Mouse (Mus musculus) layer of hippocampus, adult 2 months (tissue): ENCODE data around the gene Sox5. TPM values are rescaled to one million over a fixed set of nuclear protein-coding genes. Genes with fewer than 3 reads are reported as not detected.

Source experiments
- DNase-seq, 2 experiments: peaks; one replicate each; pipeline ENCODE4 v3.0.0; 2022; ENCODE audit warnings: low spot score in 2 of 2
- H3K27ac ChIP-seq: fragments of 200-600 bp; 2 replicates; pipeline ENCODE4 v1.8.1; 2022
- H3K4me3 ChIP-seq: fragments of 200-600 bp; 2 replicates; pipeline ENCODE4 v1.8.1; 2022; ENCODE audit warnings: mild to moderate bottlenecking
- CTCF ChIP-seq: fragments of 200-600 bp; conservative IDR thresholded peaks from 2 replicates; pipeline ENCODE4 v1.8.1; 2022; ENCODE audit warnings: antibody characterized with exemption, mild to moderate bottlenecking, moderate library complexity
- total RNA-seq, 2 experiments: library from RNA; stranded (reverse); gene quantifications; 2 replicates each; pipeline ENCODE4 v1.2.3; 2021

Sox5 gene
- total RNA-seq, 2 experiments from 2014 or later: 36.8 to 42.0 TPM

DNA sequence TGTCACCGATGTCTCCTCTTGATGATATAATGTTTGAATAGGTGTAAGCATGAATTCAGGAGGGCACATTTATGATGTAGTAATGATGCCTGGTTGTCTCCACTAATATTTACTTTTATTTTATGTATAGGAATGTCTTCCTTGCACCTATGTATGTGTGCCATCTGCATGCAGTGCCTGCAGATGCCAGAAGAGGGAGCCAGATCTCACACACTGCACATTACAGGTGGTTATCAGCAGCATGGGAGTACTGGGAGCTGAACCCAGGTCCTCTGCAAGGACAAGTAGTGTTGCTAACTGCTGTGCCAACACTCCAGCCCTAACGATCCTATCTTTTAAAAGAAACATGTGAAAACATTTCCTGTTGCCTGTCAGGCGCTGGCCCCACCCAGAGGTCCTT, 442.2 kb downstream of the Sox5 start:
- Histone ChIP-seq H3K4me3 (no peak overlapping the region), H3K27ac (no peak overlapping the region)
- no peak for DNase-seq
- peak; percentile 46 for TF ChIP-seq CTCF

DNA sequence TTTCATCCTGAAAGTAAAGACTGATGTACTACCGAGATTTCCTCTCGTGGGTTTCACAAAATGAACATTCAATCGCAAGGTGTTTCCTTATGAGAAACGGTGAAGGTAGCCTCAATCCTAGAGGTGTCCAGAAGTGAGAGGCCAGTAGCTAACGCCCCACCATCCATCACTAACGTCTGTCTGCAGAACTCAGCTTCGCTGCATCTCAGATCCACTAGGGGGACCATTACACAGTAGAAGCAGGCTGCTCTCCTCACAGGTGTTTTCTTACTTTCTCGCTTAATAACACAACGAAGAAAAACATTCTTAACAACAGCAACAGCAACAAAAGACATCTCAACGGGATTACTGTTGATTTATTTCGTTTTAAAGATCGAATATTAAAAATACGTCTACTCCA, 442.8 kb downstream of the Sox5 start:
- peak; percentile 75 for TF ChIP-seq CTCF
- no peak overlapping the region for H3K4me3 ChIP-seq
- H3K27ac ChIP-seq: no peak overlapping the region
- DNase-seq: peak in 1 of 2 experiments; percentile 22

DNA sequence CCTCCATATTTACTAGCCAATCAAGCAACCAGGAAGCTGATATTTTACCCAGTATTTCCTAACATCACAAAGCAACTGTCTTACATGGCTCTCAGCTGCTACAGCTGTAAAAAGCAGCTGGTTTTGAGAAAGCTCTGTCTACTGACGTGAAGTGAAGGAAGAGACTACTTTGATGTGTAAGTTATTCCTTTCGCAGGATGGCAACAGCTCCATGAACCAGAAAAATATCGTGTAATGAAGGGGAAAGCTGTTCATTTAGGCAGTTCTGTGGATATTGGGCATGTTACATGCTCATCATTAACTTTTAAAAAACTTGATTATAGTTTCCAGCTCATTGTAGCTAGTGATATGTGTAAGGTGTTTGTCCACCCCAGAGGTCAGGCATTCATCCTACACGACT, 443.6 kb downstream of the Sox5 start:
- Histone ChIP-seq H3K4me3 (no peak overlapping the region), H3K27ac (no peak overlapping the region)
- no peak for TF ChIP-seq CTCF
- no peak for DNase-seq

DNA sequence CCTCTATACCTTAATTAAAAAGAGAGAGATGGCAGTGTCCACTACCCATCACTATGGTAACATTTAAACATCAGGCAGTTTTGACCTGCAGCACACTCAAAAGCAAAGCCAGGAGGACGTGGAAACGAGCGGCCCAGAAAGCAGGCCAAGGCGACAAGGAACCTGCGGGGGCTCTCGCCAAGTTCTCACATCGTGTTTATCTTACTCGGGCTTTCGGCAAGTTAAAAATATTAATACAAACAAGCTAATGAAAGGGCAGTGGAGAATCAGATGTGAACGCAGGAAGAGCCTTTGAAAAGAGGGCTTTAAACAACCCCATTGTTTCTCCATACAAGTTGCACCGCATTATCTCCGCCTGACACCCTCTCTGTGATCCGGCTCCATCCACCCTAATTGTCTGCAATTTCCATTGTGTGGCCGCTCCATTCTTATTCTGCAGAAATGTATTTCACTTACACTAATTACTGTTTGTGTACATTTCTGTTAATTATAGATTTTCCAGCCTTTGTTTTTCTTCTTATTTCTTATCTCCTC, 444.3 kb downstream of the Sox5 start:
- no peak for DNase-seq
- H3K4me3 ChIP-seq: no peak overlapping the region
- H3K27ac ChIP-seq: no peak overlapping the region
- no peak for TF ChIP-seq CTCF

DNA sequence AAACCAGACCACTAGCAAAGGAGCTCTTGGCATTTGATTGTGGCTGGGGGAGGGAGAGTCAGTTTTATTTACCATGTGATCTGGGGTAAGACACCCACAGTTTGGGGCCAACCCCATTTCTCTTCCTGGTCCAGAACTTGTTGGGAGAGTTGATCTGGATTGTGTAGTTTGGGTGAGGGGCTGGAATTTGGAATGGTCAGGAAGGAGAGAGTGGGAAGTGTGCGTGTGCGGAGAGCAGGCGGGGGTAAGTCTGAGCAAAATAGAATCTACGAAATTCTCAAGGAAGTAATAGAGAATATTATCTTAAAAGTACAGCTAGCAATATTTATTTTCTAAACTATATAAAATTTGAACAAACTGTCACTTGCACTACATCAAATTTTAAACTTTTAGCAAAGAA, 445.0 kb downstream of the Sox5 start:
- no peak overlapping the region for H3K27ac ChIP-seq
- H3K4me3 ChIP-seq: no peak overlapping the region
- no peak for TF ChIP-seq CTCF
- no peak for DNase-seq

DNA sequence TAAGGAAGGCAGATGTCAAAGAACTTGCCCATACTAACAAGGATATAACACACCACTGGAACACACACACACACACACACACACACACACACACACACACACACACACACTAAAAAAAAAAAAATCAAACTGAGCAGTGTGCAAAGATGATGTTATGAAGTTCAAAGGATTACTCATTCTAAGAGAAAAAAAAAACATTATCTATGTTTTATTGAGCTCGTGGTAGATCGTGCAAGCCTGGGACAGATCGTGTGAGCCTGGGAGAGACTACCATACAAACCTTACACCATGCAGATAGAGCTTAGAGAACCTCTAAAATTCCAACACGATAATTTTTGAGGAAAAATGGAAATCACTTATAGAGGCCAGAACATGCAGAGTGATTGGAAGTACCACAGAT, 448.6 kb downstream of the Sox5 start:
- Histone ChIP-seq H3K27ac (no peak overlapping the region), H3K4me3 (no peak overlapping the region)
- TF ChIP-seq CTCF: no peak
- DNase-seq: no peak

DNA sequence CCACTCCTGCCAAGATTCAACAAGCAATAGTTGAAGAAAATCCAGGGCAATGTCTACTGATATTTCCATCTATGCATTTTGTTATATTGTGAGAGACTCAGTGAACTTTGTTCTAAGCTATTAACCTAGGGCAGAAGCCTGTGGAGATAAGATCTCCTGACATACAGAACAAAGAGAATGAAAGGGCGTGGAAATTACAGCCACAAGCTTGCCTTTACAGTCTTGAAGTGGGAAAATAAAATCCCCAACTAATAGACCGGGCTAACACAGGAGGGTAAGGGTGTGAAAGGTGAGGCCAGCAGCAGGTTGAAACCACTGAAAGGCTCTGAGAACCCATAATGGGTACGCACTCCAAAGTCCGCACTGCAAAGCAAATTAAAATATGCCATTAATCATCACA, 449.8 kb downstream of the Sox5 start:
- Histone ChIP-seq H3K27ac (no peak overlapping the region), H3K4me3 (no peak overlapping the region)
- no peak for DNase-seq
- no peak for TF ChIP-seq CTCF

DNA sequence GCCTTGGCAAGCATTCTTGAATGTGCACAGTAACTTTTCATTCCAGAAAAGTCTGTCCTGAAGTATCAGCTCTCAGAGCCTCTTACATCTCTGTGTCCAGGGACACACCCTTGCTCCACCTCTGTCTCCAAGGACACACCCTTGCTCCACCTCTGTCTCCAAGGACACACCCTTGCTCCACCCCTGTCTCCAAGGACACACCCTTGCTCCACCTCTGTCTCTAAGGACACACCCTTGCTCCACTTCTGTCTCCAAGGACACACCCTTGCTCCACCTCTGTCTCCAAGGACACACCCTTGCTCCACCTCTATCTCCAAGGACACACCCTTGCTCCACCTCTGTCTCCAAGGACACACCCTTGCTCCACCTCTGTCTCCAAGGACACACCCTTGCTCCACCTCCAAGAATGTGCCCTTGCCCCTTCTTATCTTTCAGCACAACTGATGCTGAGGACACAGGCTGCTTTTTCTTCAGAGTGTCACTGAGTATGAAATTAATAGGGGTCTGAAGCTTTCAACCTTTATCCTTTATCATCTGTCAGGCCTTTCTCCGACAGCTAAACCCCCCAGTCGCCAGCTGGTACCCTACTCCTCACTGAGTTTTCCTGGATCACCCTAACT, 452.4 kb downstream of the Sox5 start:
- no peak overlapping the region for H3K27ac ChIP-seq
- no peak for DNase-seq
- no peak for TF ChIP-seq CTCF
- no peak overlapping the region for H3K4me3 ChIP-seq

DNA sequence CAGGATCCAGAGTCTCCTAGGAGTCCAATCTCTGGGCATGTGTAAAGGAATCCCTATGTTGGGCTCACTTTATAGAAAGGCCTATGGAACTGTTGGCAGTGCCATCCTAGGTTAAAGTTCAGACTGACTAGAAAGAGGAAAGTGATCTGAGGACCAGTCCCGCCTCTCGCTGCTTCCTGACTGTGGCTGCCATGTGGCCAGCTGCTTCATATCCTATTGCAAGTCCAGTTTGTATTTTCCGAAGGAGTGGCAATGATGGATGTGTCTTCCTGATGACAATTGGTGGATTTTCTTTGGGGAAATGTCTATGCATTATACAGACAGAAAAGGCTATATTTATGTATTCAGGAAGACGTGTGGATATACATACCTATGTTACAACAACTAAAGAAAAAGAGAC, 453.0 kb downstream of the Sox5 start:
- H3K4me3 ChIP-seq: no peak overlapping the region
- no peak overlapping the region for H3K27ac ChIP-seq
- DNase-seq: no peak
- no peak for TF ChIP-seq CTCF

DNA sequence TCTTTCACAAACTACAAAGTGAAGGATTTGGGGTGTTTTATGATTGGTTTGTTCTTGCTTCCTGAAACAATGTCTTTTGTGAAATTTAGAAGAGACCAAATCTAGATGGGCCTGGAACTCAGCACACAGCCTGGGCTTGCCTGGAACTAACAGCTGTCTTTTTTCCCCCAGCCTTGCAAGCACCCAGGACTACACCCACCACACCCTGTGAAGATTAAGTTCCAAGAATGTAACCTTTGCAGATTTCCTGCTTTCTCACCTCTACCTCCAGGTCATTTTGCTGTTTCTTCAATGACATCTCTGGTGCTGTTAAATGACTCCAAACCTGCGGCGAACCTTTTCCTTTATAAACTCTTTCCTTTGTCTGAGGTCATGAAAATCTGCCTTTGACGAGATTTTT, 455.0 kb downstream of the Sox5 start:
- Histone ChIP-seq H3K4me3 (no peak overlapping the region), H3K27ac (no peak overlapping the region)
- DNase-seq: no peak
- TF ChIP-seq CTCF: no peak

DNA sequence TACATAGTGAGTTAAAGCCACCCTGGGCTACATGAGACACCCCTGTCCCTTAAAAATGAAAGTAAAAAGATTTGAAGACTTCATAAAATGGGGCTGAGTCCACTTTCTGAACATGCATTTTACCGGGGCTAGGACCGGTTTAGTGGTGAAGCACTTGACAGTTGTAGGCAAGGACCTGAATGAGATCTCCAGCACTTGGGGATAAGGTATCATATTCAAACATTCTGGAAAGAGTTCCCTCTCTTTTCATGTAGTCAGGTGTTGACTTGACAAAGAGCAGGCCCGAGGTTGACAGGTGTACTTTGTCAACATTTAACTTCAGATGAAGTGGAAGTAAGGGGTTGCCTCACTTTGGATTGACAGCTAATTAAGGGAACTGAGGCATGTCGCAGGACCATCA, 458.4 kb downstream of the Sox5 start:
- no peak overlapping the region for H3K27ac ChIP-seq
- no peak overlapping the region for H3K4me3 ChIP-seq
- DNase-seq: no peak
- no peak for TF ChIP-seq CTCF

DNA sequence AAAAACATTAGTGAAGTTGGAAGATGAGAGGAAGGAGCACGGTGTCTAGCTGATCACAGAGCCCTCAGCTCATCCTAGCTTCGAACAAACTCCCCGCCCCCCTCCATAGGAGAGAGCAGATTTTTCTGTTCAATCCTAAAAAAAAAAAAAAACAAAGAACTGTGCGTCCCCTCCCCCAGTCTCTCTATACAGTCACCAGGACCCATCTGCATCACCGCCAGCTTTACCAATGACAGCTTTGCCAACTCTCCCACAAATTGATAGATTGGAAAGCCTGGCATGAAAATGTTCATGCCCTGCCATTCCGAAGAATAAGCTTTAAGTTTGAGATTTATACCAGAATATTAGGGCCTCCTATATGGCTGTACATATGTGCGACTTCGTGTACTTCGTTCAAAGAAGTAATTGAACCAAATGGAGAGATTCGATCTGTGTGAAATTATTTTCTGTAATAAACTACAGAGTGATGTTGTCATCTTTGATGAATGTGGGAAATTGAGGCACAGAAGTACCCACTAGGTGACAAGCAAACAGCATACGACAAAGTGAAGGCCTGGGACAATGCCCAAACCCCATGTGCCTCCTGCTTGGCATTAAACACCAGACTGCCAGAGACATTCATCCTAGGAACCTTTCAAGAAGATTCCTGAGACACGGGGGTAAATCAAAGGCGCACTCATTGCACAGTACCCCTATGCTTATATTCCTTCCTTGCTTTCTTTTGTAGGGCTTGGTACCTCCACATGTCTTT, 459.3 kb downstream of the Sox5 start:
- H3K27ac ChIP-seq: no peak overlapping the region
- H3K4me3 ChIP-seq: no peak overlapping the region
- TF ChIP-seq CTCF: no peak
- DNase-seq: no peak

DNA sequence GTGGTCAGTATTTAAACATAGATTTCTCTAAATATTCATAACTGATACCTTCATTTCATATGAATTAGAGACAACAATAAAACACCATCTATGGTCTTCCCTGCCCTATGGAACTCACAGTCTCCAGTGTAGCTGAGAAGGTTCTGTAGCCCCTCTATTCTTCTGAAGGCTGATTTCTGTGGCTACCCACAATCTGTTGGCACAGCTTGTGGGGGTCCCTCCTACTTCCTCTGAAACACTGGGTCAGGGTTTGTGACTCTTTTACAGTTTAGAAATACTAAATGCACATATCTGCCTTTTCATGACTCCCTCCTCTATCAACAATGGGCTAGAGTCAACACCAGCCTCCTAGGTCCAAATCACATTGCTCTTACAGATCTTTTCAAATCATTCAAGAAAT, 461.4 kb downstream of the Sox5 start:
- no peak overlapping the region for H3K27ac ChIP-seq
- no peak for DNase-seq
- TF ChIP-seq CTCF: no peak
- no peak overlapping the region for H3K4me3 ChIP-seq

DNA sequence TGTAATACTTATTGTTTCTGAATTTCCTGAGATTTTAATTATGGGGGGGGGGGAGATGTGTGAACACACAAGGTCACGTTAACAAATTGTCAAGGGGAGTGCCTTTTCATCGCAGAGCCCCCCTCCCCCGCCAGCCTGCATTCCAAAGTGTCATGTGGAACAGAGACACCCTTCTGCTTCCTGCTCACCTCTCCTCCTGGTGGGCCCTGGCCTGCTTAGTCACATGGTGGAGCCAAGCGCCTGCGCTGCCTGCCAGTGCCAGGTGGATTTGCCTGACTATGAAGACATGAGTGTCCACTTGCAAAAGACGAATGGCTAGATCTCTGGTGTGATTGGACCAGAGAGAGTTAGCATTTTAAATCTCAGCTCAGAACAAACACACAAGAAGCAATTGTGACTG, 462.1 kb downstream of the Sox5 start:
- no peak for TF ChIP-seq CTCF
- H3K27ac ChIP-seq: no peak overlapping the region
- no peak overlapping the region for H3K4me3 ChIP-seq
- no peak for DNase-seq
